8 mouse cellular contexts compared by ENCODE assay signal in genomic region chr5:121190210-121190835, GRCm38 (mm10). TPM values are rescaled to one million over a fixed set of nuclear protein-coding genes. Genes with fewer than 3 reads are reported as not detected.
DNase-seq lines count a peak whose midpoint lies in the region; ATAC-seq lines count a peak whose summit lies in the region.

No protein-coding gene starts in this region.

- no peaks in the 10 kb centered on the region for H3K27me3 ChIP-seq in kidney, embryonic 14.5 days (ENCODE audit: control insufficient read depth, insufficient read depth, low read length)
- no peaks in the 10 kb centered on the region for H3K27me3 ChIP-seq in heart, embryonic 16.5 days (ENCODE audit: control insufficient read depth, insufficient read depth, low read length)
- no peaks in the 10 kb centered on the region for H3K27me3 ChIP-seq in midbrain, embryonic 11.5 days (ENCODE audit: control insufficient read depth, insufficient read depth, low read length)

- DNase-seq in kidney, adult 8-10 months = no peak
- DNase-seq in R1 (ENCODE audit: low read depth, low spot score) = peak; percentile 54
- peak; percentile 84 for DNase-seq in midbrain, embryonic 11.5 days (ENCODE audit: low spot score, missing footprints)
- no peak for DNase-seq in urinary bladder, postnatal 36 days (ENCODE audit: low spot score in 2 of 2)
- DNase-seq in embryo, embryonic 11 days = no peak
- no peak for DNase-seq in ovary, adult 18-20 months (ENCODE audit: low spot score)

- no peaks in the 10 kb centered on the region for H3K9me3 ChIP-seq in kidney, embryonic 14.5 days (ENCODE audit: control insufficient read depth, low read length)
- H3K9me3 ChIP-seq in heart, embryonic 16.5 days (replicated peaks; ENCODE audit: control insufficient read depth, low read length) = no peaks in the 10 kb centered on the region
- H3K9me3 ChIP-seq in midbrain, embryonic 11.5 days (ENCODE audit: control insufficient read depth, low read length) = no peaks in the 10 kb centered on the region

- H3K27ac ChIP-seq in kidney, embryonic 14.5 days (ENCODE audit: low read depth, low read length) = peak overlapping the region; percentile 79
- H3K27ac ChIP-seq in heart, embryonic 16.5 days (ENCODE audit: low read length) = peak overlapping the region; percentile 92
- peak overlapping the region; percentile 5; the same call in 1 of the 2 replicates for H3K27ac ChIP-seq in midbrain, embryonic 11.5 days (ENCODE audit: low read depth, low read length)

- H3K36me3 ChIP-seq in kidney, embryonic 14.5 days (ENCODE audit: control insufficient read depth, insufficient read depth, low read length) = no peaks in the 10 kb centered on the region
- no peaks in the 10 kb centered on the region for H3K36me3 ChIP-seq in heart, embryonic 16.5 days (ENCODE audit: control insufficient read depth, insufficient read depth)
- H3K36me3 ChIP-seq in midbrain, embryonic 11.5 days (ENCODE audit: control insufficient read depth, insufficient read depth, low read length) = no peaks in the 10 kb centered on the region

- H3K9ac ChIP-seq in kidney, embryonic 14.5 days (ENCODE audit: low read depth, low read length) = peak overlapping the region; percentile 95
- H3K9ac ChIP-seq in heart, embryonic 16.5 days (ENCODE audit: low read length) = peak overlapping the region; percentile 98
- peak overlapping the region; percentile 93 for H3K9ac ChIP-seq in midbrain, embryonic 11.5 days (ENCODE audit: low read length)

- ATAC-seq in kidney, embryonic 14.5 days (ENCODE audit: low FRiP score, low TSS enrichment) = no peak
- ATAC-seq in heart, embryonic 16.5 days (replicated peaks; ENCODE audit: extremely low read depth, insufficient read depth, low FRiP score) = no peak
- ATAC-seq in midbrain, embryonic 11.5 days (ENCODE audit: low FRiP score) = no peak

- peak overlapping the region; percentile 80 for H3K4me2 ChIP-seq in kidney, embryonic 14.5 days (replicated peaks; ENCODE audit: low read depth, low read length)
- H3K4me2 ChIP-seq in heart, embryonic 16.5 days (ENCODE audit: low read depth, low read length) = peak overlapping the region; percentile 78
- peak overlapping the region; percentile 66 for H3K4me2 ChIP-seq in midbrain, embryonic 11.5 days

- 32% methylated on average over 21 of the region's 21 CpGs for WGBS in kidney, embryonic 14.5 days
- WGBS in heart, embryonic 16.5 days = 24% methylated on average over 21 of the region's 21 CpGs
- WGBS in midbrain, embryonic 11.5 days = 33% methylated on average over 21 of the region's 21 CpGs

- peak overlapping the region; percentile 96 for H3K4me3 ChIP-seq in kidney, embryonic 14.5 days (ENCODE audit: low read length)
- H3K4me3 ChIP-seq in heart, embryonic 16.5 days (ENCODE audit: low read length) = peak overlapping the region; percentile 90
- H3K4me3 ChIP-seq in midbrain, embryonic 11.5 days (ENCODE audit: low read depth, low read length) = peak overlapping the region; percentile 97

- H3K4me1 ChIP-seq in kidney, embryonic 14.5 days (ENCODE audit: control insufficient read depth, insufficient read depth, low read length) = peaks cover 14% of the 10 kb centered on the region
- H3K4me1 ChIP-seq in heart, embryonic 16.5 days (ENCODE audit: control insufficient read depth, insufficient read depth, low read length) = peaks cover 50% of the 10 kb centered on the region
- peaks cover 29% of the 10 kb centered on the region for H3K4me1 ChIP-seq in midbrain, embryonic 11.5 days (ENCODE audit: control insufficient read depth, insufficient read depth, low read length)

RNA-seq across cellular contexts. Expression of gene Ptpn11, which starts 0.9 kb away (rescaled TPM):
- 21.2 and 26.5 TPM in 2 replicates for polyA plus RNA-seq in kidney, embryonic 14.5 days (2014; fragmentation: Nextera tagmentation; extraction: Ambion mirVana)
- 17.4 and 19.4 TPM in 2 replicates for polyA plus RNA-seq in heart, embryonic 16.5 days (2015; fragmentation: Nextera tagmentation; extraction: Ambion mirVana)
- 24.5 and 25.2 TPM in 2 replicates for polyA plus RNA-seq in midbrain, embryonic 11.5 days (2014; fragmentation: Nextera tagmentation; extraction: Ambion mirVana)

RNA-seq across cellular contexts. Expression of gene Rpl6, which starts 14.0 kb away (rescaled TPM):
- polyA plus RNA-seq in kidney, embryonic 14.5 days (2014; fragmentation: Nextera tagmentation; extraction: Ambion mirVana) = 738 and 891 TPM in 2 replicates
- 325 and 345 TPM in 2 replicates for polyA plus RNA-seq in heart, embryonic 16.5 days (2015; fragmentation: Nextera tagmentation; extraction: Ambion mirVana)
- 664 and 673 TPM in 2 replicates for polyA plus RNA-seq in midbrain, embryonic 11.5 days (2014; fragmentation: Nextera tagmentation; extraction: Ambion mirVana)

RNA-seq across cellular contexts. Expression of gene Hectd4, which starts 29.7 kb away (rescaled TPM):
- polyA plus RNA-seq in kidney, embryonic 14.5 days (2014; fragmentation: Nextera tagmentation; extraction: Ambion mirVana) = 6.2 and 8.0 TPM in 2 replicates
- polyA plus RNA-seq in heart, embryonic 16.5 days (2015; fragmentation: Nextera tagmentation; extraction: Ambion mirVana) = 2.6 and 3.4 TPM in 2 replicates
- polyA plus RNA-seq in midbrain, embryonic 11.5 days (2014; fragmentation: Nextera tagmentation; extraction: Ambion mirVana) = 8.0 and 9.7 TPM in 2 replicates

Comparison
In these comparisons a context has a peak if more than half of its experiments do, and no peak if none do; other contexts are left out.
1. H3K27ac ChIP-seq: peak in every context shown above with its lines; median percentile 92 in heart, embryonic 16.5 days; 79 in kidney, embryonic 14.5 days; 5 in midbrain, embryonic 11.5 days.
2. DNase-seq: peak in R1 (single experiment) and midbrain, embryonic 11.5 days (single experiment); none in kidney, adult 8-10 months (0 of 2), urinary bladder, postnatal 36 days (0 of 2), embryo, embryonic 11 days (single experiment) and ovary, adult 18-20 months (single experiment).
3. Peak in every context shown above with its lines, with median percentiles within 50 percentile points of each other: H3K4me2 ChIP-seq, H3K4me3 ChIP-seq and H3K9ac ChIP-seq.